Mouse (Mus musculus) small intestine, adult 2 months (tissue): ENCODE data around the gene Fbxl20.

Experiments
- CTCF ChIP-seq: fragments of 200-500 bp; IDR thresholded peaks from 2 replicates; pipeline ENCODE4 v1.5.1; 2012; ENCODE audit warnings: low read depth, mild to moderate bottlenecking, control low read depth, inconsistent platforms, low read length, moderate library complexity, mixed read lengths; ENCODE audit not compliant: insufficient replicate concordance, insufficient read length; ENCODE audit errors: extremely low read depth
- POLR2A ChIP-seq: fragments of 200-500 bp; IDR thresholded peaks from 2 replicates; pipeline ENCODE4 v1.6.1; 2012; ENCODE audit warnings: low read depth, mild to moderate bottlenecking, control low read depth, inconsistent platforms, low read length, moderate library complexity

GRCm38 (mm10) chr11:98080450-98080849, 69.8 kb downstream of the Fbxl20 start:
- no peak for TF ChIP-seq POLR2A
- no peak for TF ChIP-seq CTCF
